Mouse (Mus musculus) heart, adult 2 months (tissue): ENCODE measurements around the gene Itgbl1.

ENCODE experiments used
- CTCF ChIP-seq: fragments of 200-600 bp; IDR thresholded peaks from 2 replicates; pipeline ENCODE4 v1.8.1; 2022; ENCODE audit warnings: antibody characterized with exemption, mild to moderate bottlenecking, moderate library complexity
- EP300 ChIP-seq: fragments of 200-500 bp; IDR thresholded peaks from 2 replicates; pipeline ENCODE4 v1.6.1; 2011; ENCODE audit warnings: low read depth, low read length, control low read depth; ENCODE audit not compliant: insufficient read depth
- POLR2A ChIP-seq: fragments of 200-500 bp; IDR thresholded peaks from 2 replicates; pipeline ENCODE4 v1.6.1; 2011; ENCODE audit warnings: mild to moderate bottlenecking, low read depth, low read length, control low read depth; ENCODE audit not compliant: insufficient read depth

- no peak for TF ChIP-seq POLR2A
- no peak for TF ChIP-seq CTCF
- TF ChIP-seq EP300, result no peak
These were observed 204.8 kb downstream of the Itgbl1 start for GRCm38 (mm10) chr14:123864531-123864930.
